Mouse (Mus musculus): Measurements from ENCODE around the gene Ptprj. TPM values are rescaled to one million over a fixed set of nuclear protein-coding genes. Genes with fewer than 3 reads are reported as not detected.
"Not testable (repeated sequence)": the region's sequence is repeated elsewhere in the genome, so short reads cannot be mapped to it uniquely, and the experiment has no call there.

The Ptprj gene
- polyA plus RNA-seq, 1 experiment from 2014 or later = 4.0 TPM

GRCm38 (mm10) chr2:90457946-90458345, 122.5 kb downstream of the Ptprj start:
- no peak overlapping the region for H3K4me3 ChIP-seq
- no peak overlapping the region for H3K9ac ChIP-seq
- H3K9me3 ChIP-seq = no peaks in the 10 kb centered on the region
- WGBS = 89% methylated on average over 12 of the region's 12 CpGs
- no peaks in the 10 kb centered on the region for H3K27me3 ChIP-seq (replicated peaks)
- no peak for ATAC-seq (ENCODE audit: low FRiP score, low read depth)
- no peak overlapping the region for H3K4me2 ChIP-seq (replicated peaks)
- no peaks in the 10 kb centered on the region for H3K4me1 ChIP-seq
- no peak overlapping the region for H3K27ac ChIP-seq
- peaks cover 32% of the 10 kb centered on the region for H3K36me3 ChIP-seq

DNA sequence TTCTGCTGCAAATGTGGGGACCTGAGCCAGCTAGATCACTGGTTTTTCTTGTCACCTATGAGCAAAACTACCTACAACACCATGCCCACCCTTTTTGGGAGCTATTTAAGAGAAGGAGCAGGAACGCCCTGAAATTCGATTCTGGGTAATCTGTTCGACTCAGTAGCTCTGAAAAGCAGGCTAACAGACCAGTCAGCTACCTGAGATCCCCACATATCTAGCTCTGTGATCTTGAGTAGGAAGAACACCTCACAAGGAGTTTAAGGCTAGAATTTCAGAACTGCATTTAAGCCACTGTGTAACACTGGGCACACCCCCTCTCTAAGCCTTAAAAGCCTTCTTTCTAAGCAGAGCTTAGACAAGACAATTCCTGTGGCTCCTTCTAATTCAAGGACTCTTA, 128.1 kb downstream of the Ptprj start:
- Histone ChIP-seq H3K36me3 (peaks cover 20% of the 10 kb centered on the region; the same call in 1 of the 2 replicates), H3K4me1 (no peaks in the 10 kb centered on the region), H3K27ac (no peak overlapping the region), H3K9ac (no peak overlapping the region), H3K4me2 (replicated peaks) (no peak overlapping the region), H3K27me3 (replicated peaks) (no peaks in the 10 kb centered on the region), H3K9me3 (no peaks in the 10 kb centered on the region), H3K4me3 (no peak overlapping the region)
- WGBS = 87% methylated on average over 3 of the region's 3 CpGs
- ATAC-seq (ENCODE audit: low FRiP score, low read depth) = no peak

DNA sequence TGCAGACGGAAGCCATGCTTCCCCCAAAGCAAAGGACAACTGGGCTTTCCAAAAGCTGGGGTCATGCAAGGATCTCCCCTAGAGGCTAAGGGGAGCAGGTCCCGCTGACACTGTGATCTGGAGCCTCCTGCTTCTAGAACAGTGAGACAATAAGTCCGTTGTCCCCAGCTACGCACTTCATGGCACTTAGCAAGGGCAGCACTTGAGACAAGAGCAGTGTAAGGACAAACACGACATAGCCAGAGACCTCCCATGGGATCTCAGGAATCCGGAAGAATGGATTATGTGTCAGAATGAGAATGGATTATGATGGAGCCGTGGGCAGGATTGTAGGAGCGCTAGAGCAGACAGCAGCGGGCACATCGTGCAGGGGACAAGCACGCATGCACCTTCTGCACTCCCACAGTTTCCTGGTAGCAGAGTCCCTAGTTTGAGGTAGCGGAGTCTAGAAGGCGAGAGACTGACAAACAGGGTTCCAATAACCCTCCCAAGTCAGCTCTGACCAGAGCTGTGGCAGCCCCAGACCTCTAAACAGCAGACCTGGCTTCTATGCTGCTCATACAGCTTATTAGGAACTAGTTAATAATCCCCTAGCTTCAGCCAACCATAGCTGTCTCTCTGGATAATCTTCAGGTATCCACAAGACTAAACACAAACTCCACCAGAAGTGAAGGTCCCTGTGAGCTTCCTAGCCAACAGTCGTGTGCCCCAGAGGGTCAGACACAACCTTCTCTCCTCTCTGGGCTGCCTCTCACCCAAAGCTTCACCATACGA, 131.3 kb downstream of the Ptprj start:
- Histone ChIP-seq H3K27me3 (replicated peaks) (no peaks in the 10 kb centered on the region), H3K4me3 (no peak overlapping the region), H3K4me2 (replicated peaks) (no peak overlapping the region), H3K9me3 (no peaks in the 10 kb centered on the region), H3K27ac (no peak overlapping the region), H3K36me3 (peaks cover 8% of the 10 kb centered on the region; the same call in 1 of the 2 replicates), H3K4me1 (no peaks in the 10 kb centered on the region), H3K9ac (no peak overlapping the region)
- 90% methylated on average over 15 of the region's 15 CpGs for WGBS
- no peak for ATAC-seq (ENCODE audit: low FRiP score, low read depth)

GRCm38 (mm10) chr2:90443811-90444210, 136.6 kb downstream of the Ptprj start:
- Histone ChIP-seq H3K36me3 (no peaks in the 10 kb centered on the region), H3K4me1 (no peaks in the 10 kb centered on the region), H3K27me3 (replicated peaks) (no peaks in the 10 kb centered on the region), H3K9ac (no peak overlapping the region), H3K4me2 (replicated peaks) (no peak overlapping the region), H3K4me3 (no peak overlapping the region), H3K9me3 (no peaks in the 10 kb centered on the region), H3K27ac (no peak overlapping the region)
- WGBS = 88% methylated on average over 5 of the region's 5 CpGs
- no peak for ATAC-seq (ENCODE audit: low FRiP score, low read depth)

GRCm38 (mm10) chr2:90441811-90442210, 138.6 kb downstream of the Ptprj start:
- 59% methylated on average over 4 of the region's 4 CpGs for WGBS
- not testable (repeated sequence) for ATAC-seq (ENCODE audit: low FRiP score, low read depth); H3K4me3 ChIP-seq; H3K27me3 ChIP-seq (replicated peaks); H3K4me2 ChIP-seq (replicated peaks); H3K9me3 ChIP-seq; H3K4me1 ChIP-seq; H3K36me3 ChIP-seq; H3K9ac ChIP-seq; H3K27ac ChIP-seq

DNA sequence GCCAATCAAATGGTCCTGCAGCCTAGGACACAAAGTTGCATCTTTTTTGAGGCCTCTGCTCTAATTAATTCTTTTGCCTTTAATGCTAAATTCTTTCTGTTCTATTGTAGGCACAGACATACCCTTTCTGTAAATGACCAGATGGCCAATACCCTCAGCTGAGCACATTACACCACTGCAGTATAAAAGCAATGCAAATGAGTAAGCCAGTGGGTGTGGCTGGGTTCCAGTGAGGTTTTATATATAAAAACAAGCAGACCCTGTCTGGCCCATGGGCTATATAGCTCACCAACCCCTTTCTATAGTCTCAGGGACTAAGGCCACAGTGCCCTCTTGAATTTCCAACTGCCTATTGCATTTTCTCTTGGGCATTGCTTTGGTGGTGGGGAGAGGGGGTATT, 140.3 kb downstream of the Ptprj start:
- not testable (repeated sequence) for H3K4me3 ChIP-seq; ATAC-seq (ENCODE audit: low FRiP score, low read depth)

DNA sequence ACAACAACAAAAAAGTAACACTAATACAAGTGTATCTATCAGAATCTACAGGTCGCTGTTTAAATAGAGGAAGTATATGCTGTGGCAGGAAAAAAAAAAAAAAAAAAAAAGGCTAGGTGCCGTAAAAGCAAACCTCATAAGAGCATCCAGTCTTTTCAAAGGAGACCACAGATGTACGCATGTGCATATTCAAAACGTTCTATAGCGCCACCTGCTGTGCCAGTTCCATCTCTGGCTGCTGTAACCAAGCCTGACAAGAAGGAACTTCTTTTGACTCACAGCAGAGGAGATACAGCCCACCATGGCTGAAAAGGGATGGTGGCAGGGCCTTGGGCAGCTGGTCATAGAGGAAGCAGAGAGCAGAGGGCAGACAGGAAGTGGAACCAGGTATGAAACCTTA, 143.0 kb downstream of the Ptprj start:
- H3K9ac ChIP-seq; H3K4me3 ChIP-seq; H3K27ac ChIP-seq; H3K36me3 ChIP-seq; ATAC-seq (ENCODE audit: low FRiP score, low read depth); H3K9me3 ChIP-seq; H3K4me2 ChIP-seq (replicated peaks); H3K27me3 ChIP-seq (replicated peaks); H3K4me1 ChIP-seq: not testable (repeated sequence)
- 100% methylated on average over 1 of the region's 5 CpGs for WGBS

More for the DNA sequence above, 140.3 kb downstream of the Ptprj start:
- H3K36me3 ChIP-seq; H3K9me3 ChIP-seq; H3K27ac ChIP-seq; H3K4me1 ChIP-seq; H3K9ac ChIP-seq; H3K4me2 ChIP-seq (replicated peaks); H3K27me3 ChIP-seq (replicated peaks): not testable (repeated sequence)

GRCm38 (mm10) chr2:90429782-90430181, 150.7 kb downstream of the Ptprj start:
- H3K9ac ChIP-seq; H3K27ac ChIP-seq; H3K27me3 ChIP-seq (replicated peaks); H3K4me3 ChIP-seq; ATAC-seq (ENCODE audit: low FRiP score, low read depth); H3K9me3 ChIP-seq; H3K4me1 ChIP-seq; H3K4me2 ChIP-seq (replicated peaks); H3K36me3 ChIP-seq: not testable (repeated sequence)
- no CpG with 5 or more reads among the region's 4 CpGs for WGBS

DNA sequence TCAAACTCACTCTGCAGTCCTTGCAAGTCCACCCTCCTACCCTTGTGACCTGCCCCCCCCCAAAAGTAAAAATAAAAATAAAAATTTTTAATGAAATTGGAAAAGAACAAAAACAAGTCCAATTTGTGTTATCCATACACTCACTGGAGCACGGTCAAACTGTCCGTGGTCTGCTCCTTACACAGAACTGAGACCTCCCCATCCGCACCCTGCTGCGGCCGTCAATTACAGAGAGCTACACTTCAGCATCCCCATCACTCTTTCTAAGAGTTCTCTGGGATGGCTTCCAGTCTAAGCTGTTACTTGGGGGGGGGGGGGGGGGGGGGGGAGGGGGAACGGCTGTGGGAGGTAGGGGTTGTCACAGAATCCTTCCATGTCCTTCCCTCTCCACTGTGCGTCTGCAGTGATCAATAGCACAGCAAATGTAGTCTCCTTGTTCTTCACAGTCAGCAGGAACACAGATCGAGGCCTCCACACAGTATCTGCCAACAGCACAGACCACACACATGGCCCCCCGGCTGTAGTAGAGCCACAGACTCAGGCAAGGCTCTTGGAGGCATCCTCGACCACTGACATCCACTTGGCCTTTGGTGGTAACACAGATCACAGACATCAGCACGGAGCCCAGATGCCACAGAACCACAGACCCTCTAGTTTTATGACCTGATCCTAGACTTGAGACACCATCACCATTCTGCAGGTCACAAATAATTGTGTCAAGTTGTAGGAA, 151.3 kb downstream of the Ptprj start:
- H3K9ac ChIP-seq; H3K36me3 ChIP-seq; H3K9me3 ChIP-seq; H3K27ac ChIP-seq; H3K4me1 ChIP-seq; H3K4me3 ChIP-seq; H3K4me2 ChIP-seq (replicated peaks); H3K27me3 ChIP-seq (replicated peaks): not testable (repeated sequence)
- no CpG with 5 or more reads among the region's 11 CpGs for WGBS
- peak; percentile 17; the same call in 1 of the 2 replicates for ATAC-seq (ENCODE audit: low FRiP score, low read depth)

- not testable (repeated sequence) for H3K27ac ChIP-seq; H3K4me3 ChIP-seq; H3K36me3 ChIP-seq; H3K4me1 ChIP-seq; H3K27me3 ChIP-seq (replicated peaks); H3K9me3 ChIP-seq; H3K4me2 ChIP-seq (replicated peaks); ATAC-seq (ENCODE audit: low FRiP score, low read depth); H3K9ac ChIP-seq
- WGBS = no CpG with 5 or more reads among the region's 4 CpGs
Measured at GRCm38 (mm10) chr2:90424937-90425336, 155.5 kb downstream of the Ptprj start.

- not testable (repeated sequence) for H3K4me2 ChIP-seq (replicated peaks); H3K9ac ChIP-seq; H3K36me3 ChIP-seq; ATAC-seq (ENCODE audit: low FRiP score, low read depth); H3K9me3 ChIP-seq; H3K27ac ChIP-seq; H3K27me3 ChIP-seq (replicated peaks); H3K4me3 ChIP-seq; H3K4me1 ChIP-seq
- 89% methylated on average over 6 of the region's 6 CpGs for WGBS
Measured at GRCm38 (mm10) chr2:90422282-90422681, 158.2 kb downstream of the Ptprj start.

GRCm38 (mm10) chr2:90414110-90414821, 166.2 kb downstream of the Ptprj start:
- H3K27ac ChIP-seq; H3K27me3 ChIP-seq (replicated peaks); H3K4me2 ChIP-seq (replicated peaks); H3K9ac ChIP-seq; H3K4me1 ChIP-seq; H3K9me3 ChIP-seq; ATAC-seq (ENCODE audit: low FRiP score, low read depth); H3K4me3 ChIP-seq; H3K36me3 ChIP-seq: not testable (repeated sequence)
- 82% methylated on average over 4 of the region's 4 CpGs for WGBS

Data from neural tube, embryonic 12.5 days (tissue).